Mouse (Mus musculus): ENCODE results near the gene Erbb3.

DNA sequence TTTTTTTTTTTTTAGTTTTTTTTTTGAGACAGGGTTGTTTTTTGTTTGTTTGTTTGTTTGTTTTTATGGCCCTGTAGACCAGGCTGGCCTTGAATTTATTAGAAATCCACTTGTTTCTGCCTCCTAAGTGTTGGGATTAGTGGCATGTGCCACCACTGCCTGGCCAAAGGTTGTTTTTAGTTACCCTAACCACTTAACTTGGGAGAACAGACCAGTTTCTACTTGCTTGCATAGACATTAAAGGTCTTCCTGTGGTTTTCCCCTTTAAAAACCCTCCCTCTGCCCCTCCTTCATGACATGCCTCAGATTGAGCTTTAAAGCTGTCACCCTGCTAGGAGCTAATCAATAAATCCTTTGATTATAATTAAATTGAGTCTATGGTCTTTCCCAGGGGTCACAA, 30.8 kb upstream of the Erbb3 start:
- TF ChIP-seq GATA1 (IDR thresholded peaks at IDR 0.05; ENCODE audit: borderline replicate concordance, low read length) (no peak), FLI1 (IDR thresholded peaks at IDR 0.05; ENCODE audit: low read length) (no peak)

Data from megakaryocyte, embryonic 14.5 days (primary cell).